Mouse (Mus musculus): Measurements from ENCODE around the gene H2-Q6. TPM values are rescaled to one million over a fixed set of nuclear protein-coding genes. Genes with fewer than 3 reads are reported as not detected.
A peak's percentile ranks its signal among the peaks of the same experiment; 100 is the strongest.
"Not testable (repeated sequence)": the region's sequence is repeated elsewhere in the genome, so short reads cannot be mapped to it uniquely, and the experiment has no call there.

H2-Q6 gene
- polyA plus RNA-seq, 2 experiments: 7.6 to 10.3 TPM

GRCm38 (mm10) chr17:35413057-35413456, 11.6 kb upstream of the H2-Q6 start:
- not testable (repeated sequence) for H3K9ac ChIP-seq (replicated peaks); H3K36me3 ChIP-seq (replicated peaks; ENCODE audit: control insufficient read depth, insufficient read depth, low read depth); H3K27ac ChIP-seq; H3K4me2 ChIP-seq (ENCODE audit: low read depth); ATAC-seq (ENCODE audit: insufficient read depth); H3K9me3 ChIP-seq (ENCODE audit: control insufficient read depth, low read length); H3K4me3 ChIP-seq (ENCODE audit: insufficient read depth in 1 of 2, low read depth in 2 of 2, low read length in 2 of 2); H3K4me1 ChIP-seq (replicated peaks; ENCODE audit: control insufficient read depth in 2 of 2, insufficient read depth in 2 of 2, low read length in 1 of 2); DNase-seq (ENCODE audit: low read depth in 3 of 3, low spot score in 3 of 3); H3K27me3 ChIP-seq (ENCODE audit: control insufficient read depth, insufficient read depth, low read length)
- WGBS (ENCODE audit: insufficient replicate concordance): no CpG with 5 or more reads among the region's 1 CpGs

GRCm38 (mm10) chr17:35415273-35416129, 9.1 kb upstream of the H2-Q6 start:
- ATAC-seq (ENCODE audit: insufficient read depth): not testable (repeated sequence)

GRCm38 (mm10) chr17:35418772-35419171, 5.9 kb upstream of the H2-Q6 start:
- no peaks in the 10 kb centered on the region for H3K9me3 ChIP-seq (ENCODE audit: control insufficient read depth, low read length)
- H3K36me3 ChIP-seq (replicated peaks; ENCODE audit: control insufficient read depth, insufficient read depth, low read depth): no peaks in the 10 kb centered on the region
- no peak for DNase-seq (ENCODE audit: low read depth in 3 of 3, low spot score in 3 of 3)
- no peak for TF ChIP-seq CTCF (IDR thresholded peaks at IDR 0.05; ENCODE audit: low read depth)
- TF ChIP-seq EP300 (IDR thresholded peaks at IDR 0.05; ENCODE audit: low read depth): no peak
- H3K4me1 ChIP-seq (replicated peaks; ENCODE audit: control insufficient read depth in 2 of 2, insufficient read depth in 2 of 2, low read length in 1 of 2): no peaks in the 10 kb centered on the region
- ATAC-seq (ENCODE audit: insufficient read depth): no peak
- H3K9ac ChIP-seq (replicated peaks): no peak overlapping the region
- no peak overlapping the region for H3K4me2 ChIP-seq (ENCODE audit: low read depth)
- no peak overlapping the region for H3K4me3 ChIP-seq (ENCODE audit: insufficient read depth in 1 of 2, low read depth in 2 of 2, low read length in 2 of 2)
- WGBS (ENCODE audit: insufficient replicate concordance): 59% methylated on average over 7 of the region's 7 CpGs
- H3K27ac ChIP-seq: no peak overlapping the region
- H3K27me3 ChIP-seq (ENCODE audit: control insufficient read depth, insufficient read depth, low read length): no peaks in the 10 kb centered on the region

More at GRCm38 (mm10) chr17:35415273-35416129, 9.1 kb upstream of the H2-Q6 start:
- H3K36me3 ChIP-seq (replicated peaks; ENCODE audit: control insufficient read depth, insufficient read depth, low read depth); H3K4me2 ChIP-seq (ENCODE audit: low read depth); H3K27ac ChIP-seq; DNase-seq (ENCODE audit: low read depth in 3 of 3, low spot score in 3 of 3); H3K9me3 ChIP-seq (ENCODE audit: control insufficient read depth, low read length); H3K27me3 ChIP-seq (ENCODE audit: control insufficient read depth, insufficient read depth, low read length); H3K4me3 ChIP-seq (ENCODE audit: insufficient read depth in 1 of 2, low read depth in 2 of 2, low read length in 2 of 2); H3K9ac ChIP-seq (replicated peaks); H3K4me1 ChIP-seq (replicated peaks; ENCODE audit: control insufficient read depth in 2 of 2, insufficient read depth in 2 of 2, low read length in 1 of 2): not testable (repeated sequence)
- WGBS (ENCODE audit: insufficient replicate concordance): 38% methylated on average over 3 of the region's 10 CpGs

DNA sequence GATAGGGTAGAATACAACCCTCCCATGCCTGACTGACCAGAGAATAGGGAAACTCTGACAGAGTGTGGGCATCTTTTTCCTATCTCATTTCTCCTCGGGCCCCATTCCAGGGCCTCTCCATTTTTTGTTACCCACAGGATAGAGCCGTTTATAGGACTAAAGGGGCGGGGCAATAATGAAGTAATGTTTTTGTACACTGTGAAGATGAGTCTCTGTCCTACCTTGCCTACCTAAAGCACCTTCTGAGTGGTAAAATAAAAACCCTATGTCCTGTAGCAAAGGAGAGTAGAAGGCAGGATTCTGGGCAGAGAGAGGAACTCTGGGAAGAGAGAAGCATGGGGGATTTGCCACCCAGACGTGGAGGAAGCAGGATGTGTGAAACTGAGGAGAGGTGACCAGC, 5.1 kb upstream of the H2-Q6 start:
- not testable (repeated sequence) for DNase-seq (ENCODE audit: low read depth in 3 of 3, low spot score in 3 of 3); ATAC-seq (ENCODE audit: insufficient read depth)
- 35% methylated on average over 4 of the region's 4 CpGs for WGBS (ENCODE audit: insufficient replicate concordance)

GRCm38 (mm10) chr17:35420206-35420810, 4.3 kb upstream of the H2-Q6 start:
- H3K9me3 ChIP-seq (ENCODE audit: control insufficient read depth, low read length); H3K9ac ChIP-seq (replicated peaks); ATAC-seq (ENCODE audit: insufficient read depth); DNase-seq (ENCODE audit: low read depth in 3 of 3, low spot score in 3 of 3); H3K4me3 ChIP-seq (ENCODE audit: insufficient read depth in 1 of 2, low read depth in 2 of 2, low read length in 2 of 2); H3K36me3 ChIP-seq (replicated peaks; ENCODE audit: control insufficient read depth, insufficient read depth, low read depth); H3K27ac ChIP-seq; H3K27me3 ChIP-seq (ENCODE audit: control insufficient read depth, insufficient read depth, low read length); H3K4me2 ChIP-seq (ENCODE audit: low read depth); H3K4me1 ChIP-seq (replicated peaks; ENCODE audit: control insufficient read depth in 2 of 2, insufficient read depth in 2 of 2, low read length in 1 of 2): not testable (repeated sequence)
- TF ChIP-seq CTCF (IDR thresholded peaks at IDR 0.05; ENCODE audit: low read depth): peak; percentile 78
- WGBS (ENCODE audit: insufficient replicate concordance): 8% methylated on average over 11 of the region's 11 CpGs

More for the DNA sequence above, 5.1 kb upstream of the H2-Q6 start:
- H3K9ac ChIP-seq (replicated peaks); H3K9me3 ChIP-seq (ENCODE audit: control insufficient read depth, low read length); H3K36me3 ChIP-seq (replicated peaks; ENCODE audit: control insufficient read depth, insufficient read depth, low read depth); H3K4me3 ChIP-seq (ENCODE audit: insufficient read depth in 1 of 2, low read depth in 2 of 2, low read length in 2 of 2); H3K4me1 ChIP-seq (replicated peaks; ENCODE audit: control insufficient read depth in 2 of 2, insufficient read depth in 2 of 2, low read length in 1 of 2); H3K27ac ChIP-seq; H3K4me2 ChIP-seq (ENCODE audit: low read depth); H3K27me3 ChIP-seq (ENCODE audit: control insufficient read depth, insufficient read depth, low read length): not testable (repeated sequence)

DNA sequence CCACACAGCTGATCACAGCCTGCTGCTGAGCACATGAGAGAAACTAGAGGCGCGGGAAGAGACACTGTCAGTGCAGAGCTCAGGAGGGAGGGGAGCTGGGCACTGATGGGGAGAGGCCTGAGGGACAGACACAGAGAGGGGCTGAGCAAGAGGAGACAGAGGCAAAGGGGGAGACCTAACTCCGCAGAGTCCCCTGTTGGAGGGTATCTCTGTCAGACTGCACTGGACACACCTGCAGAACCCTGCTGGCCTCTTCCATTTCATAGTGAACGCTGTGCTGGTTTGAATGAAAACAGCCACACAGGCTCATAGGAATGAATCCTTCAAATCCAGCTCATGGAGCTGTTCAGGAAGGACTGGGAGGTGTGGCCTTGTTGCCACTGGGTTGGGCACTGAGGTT, 3.3 kb upstream of the H2-Q6 start:
- not testable (repeated sequence) for ATAC-seq (ENCODE audit: insufficient read depth); DNase-seq (ENCODE audit: low read depth in 3 of 3, low spot score in 3 of 3); H3K36me3 ChIP-seq (replicated peaks; ENCODE audit: control insufficient read depth, insufficient read depth, low read depth)

DNA sequence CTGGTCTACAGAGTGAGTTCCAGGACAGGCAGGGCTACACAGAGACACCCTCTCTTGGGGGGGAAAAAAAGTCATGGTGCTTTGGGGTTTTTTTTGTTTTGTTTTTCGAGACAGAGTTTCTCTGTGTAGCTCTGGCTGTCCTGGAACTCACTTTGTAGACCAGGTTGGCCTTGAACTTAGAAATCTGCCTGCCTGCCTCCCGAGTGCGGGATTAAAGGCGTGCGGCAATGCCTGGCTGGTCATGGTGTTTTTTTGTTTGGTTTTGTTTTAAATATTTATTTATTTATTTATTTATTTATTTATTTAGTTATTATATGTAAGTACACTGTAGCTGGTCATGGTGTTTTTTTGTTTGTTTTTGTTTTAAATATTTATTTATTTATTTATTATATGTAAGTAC, 2.3 kb upstream of the H2-Q6 start:
- H3K27ac ChIP-seq; DNase-seq (ENCODE audit: low read depth in 3 of 3, low spot score in 3 of 3); H3K36me3 ChIP-seq (replicated peaks; ENCODE audit: control insufficient read depth, insufficient read depth, low read depth); H3K4me3 ChIP-seq (ENCODE audit: insufficient read depth in 1 of 2, low read depth in 2 of 2, low read length in 2 of 2); H3K9me3 ChIP-seq (ENCODE audit: control insufficient read depth, low read length); ATAC-seq (ENCODE audit: insufficient read depth); H3K4me2 ChIP-seq (ENCODE audit: low read depth); H3K9ac ChIP-seq (replicated peaks); H3K4me1 ChIP-seq (replicated peaks; ENCODE audit: control insufficient read depth in 2 of 2, insufficient read depth in 2 of 2, low read length in 1 of 2): not testable (repeated sequence)
- WGBS (ENCODE audit: insufficient replicate concordance): 71% methylated on average over 5 of the region's 5 CpGs
- H3K27me3 ChIP-seq (ENCODE audit: control insufficient read depth, insufficient read depth, low read length): peaks cover 12% of the 10 kb centered on the region

More for the DNA sequence above, 3.3 kb upstream of the H2-Q6 start:
- H3K4me3 ChIP-seq (ENCODE audit: insufficient read depth in 1 of 2, low read depth in 2 of 2, low read length in 2 of 2); H3K9me3 ChIP-seq (ENCODE audit: control insufficient read depth, low read length); H3K4me1 ChIP-seq (replicated peaks; ENCODE audit: control insufficient read depth in 2 of 2, insufficient read depth in 2 of 2, low read length in 1 of 2); H3K9ac ChIP-seq (replicated peaks); H3K27ac ChIP-seq; H3K4me2 ChIP-seq (ENCODE audit: low read depth): not testable (repeated sequence)
- 69% methylated on average over 4 of the region's 4 CpGs for WGBS (ENCODE audit: insufficient replicate concordance)
- H3K27me3 ChIP-seq (ENCODE audit: control insufficient read depth, insufficient read depth, low read length): peaks cover 12% of the 10 kb centered on the region

All from liver, embryonic 14.5 days (tissue).